Mouse (Mus musculus): ENCODE results near the gene Olfr536. TPM values are rescaled to one million over a fixed set of nuclear protein-coding genes. Genes with fewer than 3 reads are reported as not detected.
"Not testable (repeated sequence)": the region's sequence is repeated elsewhere in the genome, so short reads cannot be mapped to it uniquely, and the experiment has no call there.

Olfr536 gene
- total RNA-seq (2014; fragmentation: Nextera tagmentation) (not detected in 2 replicates), total RNA-seq (2017) (not detected in 2 replicates)

- ATAC-seq (replicated peaks; ENCODE audit: low FRiP score, low TSS enrichment, poor library complexity, severe bottlenecking) = not testable (repeated sequence)
These were observed at the start of gene Olfr536 for GRCm38 (mm10) chr7:140507346-140508021. Gene Olfr536 (minus strand): TSS chr7:140507396.

- no peak for ATAC-seq (replicated peaks; ENCODE audit: low FRiP score, low TSS enrichment, poor library complexity, severe bottlenecking)
These were observed 32.5 kb upstream of the Olfr536 start for GRCm38 (mm10) chr7:140539746-140540145.

GRCm38 (mm10) chr7:140494702-140495101 lies 12.5 kb downstream of the Olfr536 start:
- ATAC-seq (replicated peaks; ENCODE audit: low FRiP score, low TSS enrichment, poor library complexity, severe bottlenecking) = no peak

GRCm38 (mm10) chr7:140494231-140494630 lies 13.0 kb downstream of the Olfr536 start:
- ATAC-seq (replicated peaks; ENCODE audit: low FRiP score, low TSS enrichment, poor library complexity, severe bottlenecking) = no peak

- no peak for ATAC-seq (replicated peaks; ENCODE audit: low FRiP score, low TSS enrichment, poor library complexity, severe bottlenecking)
These were observed 18.2 kb downstream of the Olfr536 start for GRCm38 (mm10) chr7:140488981-140489380.

GRCm38 (mm10) chr7:140483916-140484315 lies 23.3 kb downstream of the Olfr536 start, which contains the start of gene Olfr535:
Gene Olfr535 (plus strand): TSS chr7:140484216.
- ATAC-seq (replicated peaks; ENCODE audit: low FRiP score, low TSS enrichment, poor library complexity, severe bottlenecking) = no peak

- no peak for ATAC-seq (replicated peaks; ENCODE audit: low FRiP score, low TSS enrichment, poor library complexity, severe bottlenecking)
These were observed 28.5 kb downstream of the Olfr536 start for GRCm38 (mm10) chr7:140478733-140479132.

- ATAC-seq (replicated peaks; ENCODE audit: low FRiP score, low TSS enrichment, poor library complexity, severe bottlenecking) = no peak
These were observed 29.3 kb downstream of the Olfr536 start for GRCm38 (mm10) chr7:140477886-140478285.

- not testable (repeated sequence) for ATAC-seq (replicated peaks; ENCODE audit: low FRiP score, low TSS enrichment, poor library complexity, severe bottlenecking)
These were observed 44.1 kb downstream of the Olfr536 start, which contains the start of gene Olfr533 for GRCm38 (mm10) chr7:140463070-140463469. Gene Olfr533 (plus strand): TSS chr7:140463370.

Other genes starting within 250 kb of the Olfr536 start
- gene Olfr525, start 186.5 kb downstream of the Olfr536 start, total RNA-seq (2014; fragmentation: Nextera tagmentation) = not detected in 2 replicates
- not detected in 2 replicates for gene Olfr525, start 186.5 kb downstream of the Olfr536 start, total RNA-seq (2017)
- gene Olfr527, start 173.4 kb downstream of the Olfr536 start, total RNA-seq (2014; fragmentation: Nextera tagmentation) = not detected in 2 replicates
- not detected in 2 replicates for gene Olfr527, start 173.4 kb downstream of the Olfr536 start, total RNA-seq (2017)
- gene Olfr60, start 145.7 kb downstream of the Olfr536 start, total RNA-seq (2014; fragmentation: Nextera tagmentation) = not detected in 2 replicates
- gene Olfr60, start 145.7 kb downstream of the Olfr536 start, total RNA-seq (2017) = not detected in 2 replicates
- gene Olfr530, start 131.1 kb downstream of the Olfr536 start, total RNA-seq (2014; fragmentation: Nextera tagmentation) = not detected in 2 replicates
- not detected in 2 replicates for gene Olfr530, start 131.1 kb downstream of the Olfr536 start, total RNA-seq (2017)
- not detected in 2 replicates for gene Olfr531, start 104.5 kb downstream of the Olfr536 start, total RNA-seq (2014; fragmentation: Nextera tagmentation)
- gene Olfr531, start 104.5 kb downstream of the Olfr536 start, total RNA-seq (2017) = not detected in 2 replicates
- gene Olfr532, start 85.8 kb downstream of the Olfr536 start, total RNA-seq (2014; fragmentation: Nextera tagmentation) = not detected in 2 replicates
- gene Olfr532, start 85.8 kb downstream of the Olfr536 start, total RNA-seq (2017) = not detected in 2 replicates
- gene Olfr533, start 44.0 kb downstream of the Olfr536 start, total RNA-seq (2014; fragmentation: Nextera tagmentation) = not detected in 2 replicates
- not detected in 2 replicates for gene Olfr533, start 44.0 kb downstream of the Olfr536 start, total RNA-seq (2017)
- gene Olfr535, start 23.2 kb downstream of the Olfr536 start, total RNA-seq (2014; fragmentation: Nextera tagmentation) = not detected in 2 replicates
- gene Olfr535, start 23.2 kb downstream of the Olfr536 start, total RNA-seq (2017) = not detected in 2 replicates
- not detected in 2 replicates for gene Olfr538, start 60.5 kb upstream of the Olfr536 start, total RNA-seq (2014; fragmentation: Nextera tagmentation)
- gene Olfr538, start 60.5 kb upstream of the Olfr536 start, total RNA-seq (2017) = not detected in 2 replicates
- gene Olfr46, start 93.9 kb upstream of the Olfr536 start, total RNA-seq (2014; fragmentation: Nextera tagmentation) = not detected in 2 replicates
- not detected in 2 replicates for gene Olfr46, start 93.9 kb upstream of the Olfr536 start, total RNA-seq (2017)
- not detected in 2 replicates for gene Olfr61, start 121.6 kb upstream of the Olfr536 start, total RNA-seq (2014; fragmentation: Nextera tagmentation)
- gene Olfr61, start 121.6 kb upstream of the Olfr536 start, total RNA-seq (2017) = not detected in 2 replicates
- not detected in 2 replicates for gene Olfr53, start 139.1 kb upstream of the Olfr536 start, total RNA-seq (2014; fragmentation: Nextera tagmentation)
- not detected in 2 replicates for gene Olfr53, start 139.1 kb upstream of the Olfr536 start, total RNA-seq (2017)
- gene Olfr539, start 152.5 kb upstream of the Olfr536 start, total RNA-seq (2014; fragmentation: Nextera tagmentation) = not detected in 2 replicates
- gene Olfr539, start 152.5 kb upstream of the Olfr536 start, total RNA-seq (2017) = not detected in 2 replicates
- gene Olfr45, start 174.6 kb upstream of the Olfr536 start, total RNA-seq (2014; fragmentation: Nextera tagmentation) = 0.20 TPM in 1 of 2 replicates, not detected in the other
- not detected in 2 replicates for gene Olfr45, start 174.6 kb upstream of the Olfr536 start, total RNA-seq (2017)
- not detected in 2 replicates for gene Olfr541, start 189.9 kb upstream of the Olfr536 start, total RNA-seq (2014; fragmentation: Nextera tagmentation)
- gene Olfr541, start 189.9 kb upstream of the Olfr536 start, total RNA-seq (2017) = not detected in 2 replicates

All from megakaryocyte-erythroid progenitor cell, adult 5-6 weeks (primary cell).